Comparison of ENCODE assay signal across 12 mouse cellular contexts in the genomic region with DNA sequence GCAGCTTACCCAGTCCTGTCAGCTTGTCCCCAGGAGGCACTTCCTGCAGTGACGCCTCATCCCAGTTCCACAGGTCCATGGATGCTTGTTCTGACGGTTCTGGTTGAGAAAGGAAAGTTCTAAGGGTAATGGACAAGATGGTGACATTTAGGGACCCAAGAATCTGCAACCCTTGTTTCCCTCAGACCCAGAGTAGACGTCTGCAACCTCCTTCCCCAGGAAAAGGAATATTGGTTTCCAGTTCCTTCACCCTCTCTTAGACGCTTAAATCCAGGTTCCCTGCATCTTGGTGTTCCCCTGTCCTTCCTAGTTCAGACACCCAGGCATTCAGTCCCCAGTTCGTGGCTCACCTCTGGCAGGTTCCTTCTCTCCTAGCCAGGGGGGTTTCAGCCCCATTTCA. TPM values are rescaled to one million over a fixed set of nuclear protein-coding genes. Genes with fewer than 3 reads are reported as not detected.
A peak's percentile ranks its signal among the peaks of the same experiment; 100 is the strongest.
DNase-seq lines count a peak whose midpoint lies in the region; ATAC-seq and TF ChIP-seq lines count a peak whose summit lies in the region.
"Had no signal": no experiment of that assay in that cellular context is flagged by ENCODE, and none has a peak within 500 bp of the region (broad histone marks: within the 10 kb centered on the region; RNA-seq: fewer than 3 reads in every experiment).

TSS of gene Etv2 (minus strand) at position 101 of the 400 bp plus-strand sequence.

- no peaks in the 10 kb centered on the region for H3K9me3 ChIP-seq in heart, embryonic 15.5 days (replicated peaks)
- H3K9me3 ChIP-seq in embryonic facial prominence, embryonic 10.5 days = no peaks in the 10 kb centered on the region
- no peaks in the 10 kb centered on the region for H3K9me3 ChIP-seq in hindbrain, postnatal 0 days (ENCODE audit: low read length)
- no peaks in the 10 kb centered on the region for H3K9me3 ChIP-seq in midbrain, embryonic 13.5 days

- H3K36me3 ChIP-seq in heart, embryonic 15.5 days = 0 out of 2 replicates have a peak, but pooled peaks cover 5% of the 10 kb centered on the region
- peaks cover 10% of the 10 kb centered on the region for H3K36me3 ChIP-seq in embryonic facial prominence, embryonic 10.5 days (replicated peaks)
- peaks cover under 1% of the 10 kb centered on the region; the same call in 1 of the 2 replicates for H3K36me3 ChIP-seq in hindbrain, postnatal 0 days (ENCODE audit: insufficient read depth, low read length)
- peaks cover 11% of the 10 kb centered on the region for H3K36me3 ChIP-seq in midbrain, embryonic 13.5 days

- peak within 1 kb of the TSS; percentile 52 for H3K4me2 ChIP-seq in heart, embryonic 15.5 days
- peak within 1 kb of the TSS; percentile 23; the same call in 1 of the 2 replicates for H3K4me2 ChIP-seq in hindbrain, postnatal 0 days (ENCODE audit: low read depth, low read length)
- peak within 1 kb of the TSS; percentile 36 for H3K4me2 ChIP-seq in midbrain, embryonic 13.5 days (replicated peaks)

- peaks cover 55% of the 10 kb centered on the region for H3K27me3 ChIP-seq in heart, embryonic 15.5 days
- peaks cover 65% of the 10 kb centered on the region for H3K27me3 ChIP-seq in embryonic facial prominence, embryonic 10.5 days (replicated peaks; ENCODE audit: low read depth, poor library complexity, severe bottlenecking)
- peaks cover 47% of the 10 kb centered on the region for H3K27me3 ChIP-seq in hindbrain, postnatal 0 days (ENCODE audit: insufficient read depth, low read length)
- peaks cover 65% of the 10 kb centered on the region for H3K27me3 ChIP-seq in midbrain, embryonic 13.5 days

- H3K9ac ChIP-seq in heart, embryonic 15.5 days = no peak within 1 kb of the TSS
- no peak within 1 kb of the TSS for H3K9ac ChIP-seq in hindbrain, postnatal 0 days (replicated peaks; ENCODE audit: low read length)
- no peak within 1 kb of the TSS for H3K9ac ChIP-seq in midbrain, embryonic 13.5 days (replicated peaks)

- H3K4me3 ChIP-seq in heart, embryonic 15.5 days = peak within 1 kb of the TSS; percentile 25
- H3K4me3 ChIP-seq in embryonic facial prominence, embryonic 10.5 days = peak within 1 kb of the TSS; percentile 43
- H3K4me3 ChIP-seq in hindbrain, postnatal 0 days (ENCODE audit: low read length) = peak within 1 kb of the TSS; percentile 11; the same call in 1 of the 2 replicates
- H3K4me3 ChIP-seq in midbrain, embryonic 13.5 days (replicated peaks) = 0 out of 2 replicates have a peak within 1 kb of the TSS, but pooled peaks have one; percentile 4

- peaks cover 27% of the 10 kb centered on the region for H3K4me1 ChIP-seq in heart, embryonic 15.5 days (replicated peaks)
- H3K4me1 ChIP-seq in embryonic facial prominence, embryonic 10.5 days = peaks cover 38% of the 10 kb centered on the region
- no peaks in the 10 kb centered on the region for H3K4me1 ChIP-seq in hindbrain, postnatal 0 days (ENCODE audit: insufficient read depth, low read length)
- H3K4me1 ChIP-seq in midbrain, embryonic 13.5 days (replicated peaks) = peaks cover 6% of the 10 kb centered on the region

- TF ChIP-seq CTCF in hindbrain, postnatal 0 days (IDR thresholded peaks at IDR 0.05; ENCODE audit: low read depth) = no peak

- ATAC-seq in heart, embryonic 15.5 days (replicated peaks; ENCODE audit: insufficient number of reproducible peaks, insufficient read depth, low FRiP score, low read depth) = no peak
- ATAC-seq in hindbrain, postnatal 0 days = no peak
- no peak for ATAC-seq in midbrain, embryonic 13.5 days

- DNase-seq in heart, adult 8-10 months (ENCODE audit: low spot score) = no peak
- DNase-seq in embryonic facial prominence, embryonic 10.5 days (ENCODE audit: low spot score) = no peak
- DNase-seq in hindbrain, postnatal 0 days (ENCODE audit: low spot score) = no peak
- DNase-seq in left cerebral cortex, adult 18-20 months (ENCODE audit: low spot score in 2 of 2) = no peak
- DNase-seq in right cerebral cortex, postnatal 14 days = no peak
- DNase-seq in urinary bladder, postnatal 10 days (ENCODE audit: low spot score) = no peak
- DNase-seq: adrenal gland, postnatal 10 days; lung, postnatal 10 days; thymus, postnatal 4 days had no signal

- H3K27ac ChIP-seq in heart, embryonic 15.5 days = no peak within 1 kb of the TSS
- H3K27ac ChIP-seq in embryonic facial prominence, embryonic 10.5 days (replicated peaks) = no peak within 1 kb of the TSS; the same call in 1 of the 2 replicates
- no peak within 1 kb of the TSS for H3K27ac ChIP-seq in hindbrain, postnatal 0 days
- no peak within 1 kb of the TSS for H3K27ac ChIP-seq in midbrain, embryonic 13.5 days

- 2% methylated on average over 5 of the region's 5 CpGs for WGBS in heart, embryonic 15.5 days
- WGBS in embryonic facial prominence, embryonic 10.5 days = 4% methylated on average over 5 of the region's 5 CpGs
- 8% methylated on average over 5 of the region's 5 CpGs for whole genome bisulfite sequencing in hindbrain, postnatal 0 days
- 3% methylated on average over 5 of the region's 5 CpGs for WGBS in midbrain, embryonic 13.5 days

RNA-seq across cellular contexts. Expression of gene Etv2, which starts in this region (rescaled TPM):
- not detected in 2 replicates for polyA plus RNA-seq in heart, embryonic 15.5 days (2015; fragmentation: Nextera tagmentation; extraction: Ambion mirVana)
- total RNA-seq in heart, adult 8-10 months (2022) = not detected
- polyA plus RNA-seq in embryonic facial prominence, embryonic 10.5 days (2016; fragmentation: Nextera tagmentation; extraction: Ambion mirVana) = 0.47 and 0.87 TPM in 2 replicates
- not detected in 2 replicates for total RNA-seq in hindbrain, postnatal 0 days (2014; rRNA removed)
- not detected in 2 replicates for polyA plus RNA-seq in hindbrain, postnatal 0 days (2015; fragmentation: Nextera tagmentation; extraction: Ambion mirVana)
- not detected in 2 replicates for polyA plus RNA-seq in midbrain, embryonic 13.5 days (2015; fragmentation: Nextera tagmentation; extraction: Ambion mirVana)
- total RNA-seq in left cerebral cortex, adult 18-20 months (2021) = not detected
- total RNA-seq: adrenal gland, postnatal 10 days; hematopoietic stem cell, adult 5-6 weeks had no signal
